Mouse (Mus musculus): ENCODE data around the gene Sh3bgrl2.

The Sh3bgrl2 gene

GRCm38 (mm10) chr9:83635997-83636396 is 87.9 kb downstream of the Sh3bgrl2 start:
- no peak for DNase-seq

GRCm38 (mm10) chr9:83643139-83643538 is 95.0 kb downstream of the Sh3bgrl2 start:
- no peak for DNase-seq

- no peak for DNase-seq
Measured at GRCm38 (mm10) chr9:83643833-83644232, 95.7 kb downstream of the Sh3bgrl2 start.

- no peak for DNase-seq
Measured at GRCm38 (mm10) chr9:83646215-83646614, 98.1 kb downstream of the Sh3bgrl2 start.

- no peak for DNase-seq
Measured at GRCm38 (mm10) chr9:83646691-83647090, 98.6 kb downstream of the Sh3bgrl2 start.

GRCm38 (mm10) chr9:83647919-83648705 is 100.0 kb downstream of the Sh3bgrl2 start:
- DNase-seq, result no peak

- DNase-seq, result no peak
Measured at GRCm38 (mm10) chr9:83648733-83649132, 100.6 kb downstream of the Sh3bgrl2 start.

- no peak for DNase-seq
Measured at GRCm38 (mm10) chr9:83652015-83652414, 103.9 kb downstream of the Sh3bgrl2 start.

- no peak for DNase-seq
Measured at GRCm38 (mm10) chr9:83652590-83653172, 104.6 kb downstream of the Sh3bgrl2 start.

- no peak for DNase-seq
Measured at GRCm38 (mm10) chr9:83654601-83655000, 106.5 kb downstream of the Sh3bgrl2 start.

- DNase-seq, result no peak
Measured at GRCm38 (mm10) chr9:83656960-83657651, 109.0 kb downstream of the Sh3bgrl2 start.

GRCm38 (mm10) chr9:83657652-83658002 is 109.5 kb downstream of the Sh3bgrl2 start:
- no peak for DNase-seq

- no peak for DNase-seq
Measured at GRCm38 (mm10) chr9:83659081-83659480, 111.0 kb downstream of the Sh3bgrl2 start.

- no peak for DNase-seq
Measured at GRCm38 (mm10) chr9:83661811-83662210, 113.7 kb downstream of the Sh3bgrl2 start.

- peak in 1 of 2 experiments; percentile 1 for DNase-seq
Measured at GRCm38 (mm10) chr9:83663981-83664897, 116.1 kb downstream of the Sh3bgrl2 start.

GRCm38 (mm10) chr9:83664951-83665350 is 116.8 kb downstream of the Sh3bgrl2 start:
- no peak for DNase-seq

- DNase-seq, result no peak
Measured at GRCm38 (mm10) chr9:83667031-83667430, 118.9 kb downstream of the Sh3bgrl2 start.

- DNase-seq, result no peak
Measured at GRCm38 (mm10) chr9:83679626-83680025, 131.5 kb downstream of the Sh3bgrl2 start.

GRCm38 (mm10) chr9:83681661-83682655 is 133.8 kb downstream of the Sh3bgrl2 start:
- peak in 1 of 2 experiments; percentile 2 for DNase-seq

- no peak for DNase-seq
Measured at GRCm38 (mm10) chr9:83686511-83687100, 138.5 kb downstream of the Sh3bgrl2 start.

- no peak for DNase-seq
Measured at GRCm38 (mm10) chr9:83687904-83688303, 139.8 kb downstream of the Sh3bgrl2 start.
